Mouse (Mus musculus) kidney, postnatal 36 days (tissue): ENCODE results near the gene Wasf2.
A peak's percentile ranks its signal among the peaks of the same experiment; 100 is the strongest.

Experiments used
- DNase-seq, 2 experiments: peaks; one replicate each; pipeline ENCODE4 v3.0.0; 2021 to 2022; ENCODE audit warnings: mixed read lengths in 2 of 2

The Wasf2 gene

GRCm38 (mm10) chr4:133178305-133178704 is 48.0 kb downstream of the Wasf2 start:
- DNase-seq, result no peak

GRCm38 (mm10) chr4:133179258-133179657 is 49.0 kb downstream of the Wasf2 start:
- no peak for DNase-seq

GRCm38 (mm10) chr4:133182439-133183033 is 52.2 kb downstream of the Wasf2 start:
- no peak for DNase-seq

GRCm38 (mm10) chr4:133184031-133184897 is 54.0 kb downstream of the Wasf2 start:
- DNase-seq, result no peak

- peak in 1 of 2 experiments; percentile 40 for DNase-seq
Measured at GRCm38 (mm10) chr4:133184898-133185665, 54.8 kb downstream of the Wasf2 start.

- no peak for DNase-seq
Measured at GRCm38 (mm10) chr4:133185893-133186292, 55.6 kb downstream of the Wasf2 start.

- DNase-seq, result no peak
Measured at GRCm38 (mm10) chr4:133186856-133187255, 56.6 kb downstream of the Wasf2 start.

GRCm38 (mm10) chr4:133189396-133189795 is 59.1 kb downstream of the Wasf2 start:
- peak in 1 of 2 experiments; percentile 55 for DNase-seq

- no peak for DNase-seq
Measured at GRCm38 (mm10) chr4:133194482-133194881, 64.2 kb downstream of the Wasf2 start.

- no peak for DNase-seq
Measured at GRCm38 (mm10) chr4:133195014-133195413, 64.7 kb downstream of the Wasf2 start.

GRCm38 (mm10) chr4:133196136-133196535 is 65.8 kb downstream of the Wasf2 start:
- no peak for DNase-seq

GRCm38 (mm10) chr4:133196852-133197251 is 66.5 kb downstream of the Wasf2 start:
- peak in 1 of 2 experiments; percentile 48 for DNase-seq

- DNase-seq, result no peak
Measured at GRCm38 (mm10) chr4:133197355-133197754, 67.0 kb downstream of the Wasf2 start.

- peak; percentile 78 to 85 for DNase-seq
Measured at GRCm38 (mm10) chr4:133197801-133198286, 67.5 kb downstream of the Wasf2 start.

GRCm38 (mm10) chr4:133198337-133199180 is 68.3 kb downstream of the Wasf2 start:
- peak in 1 of 2 experiments; percentile 37 for DNase-seq

GRCm38 (mm10) chr4:133199743-133200142 is 69.4 kb downstream of the Wasf2 start:
- no peak for DNase-seq

GRCm38 (mm10) chr4:133200343-133200742 is 70.0 kb downstream of the Wasf2 start:
- peak; percentile 50 to 61 for DNase-seq

GRCm38 (mm10) chr4:133201006-133201771 is 70.9 kb downstream of the Wasf2 start:
- DNase-seq, result peak; percentile 86 to 90

- no peak for DNase-seq
Measured at GRCm38 (mm10) chr4:133202254-133202653, 71.9 kb downstream of the Wasf2 start.

GRCm38 (mm10) chr4:133203591-133203990 is 73.3 kb downstream of the Wasf2 start:
- DNase-seq, result no peak

- no peak for DNase-seq
Measured at GRCm38 (mm10) chr4:133204379-133204778, 74.1 kb downstream of the Wasf2 start.
